Mouse (Mus musculus) hindbrain, embryonic 12.5 days (tissue): ENCODE data around the gene Mettl4. TPM values are rescaled to one million over a fixed set of nuclear protein-coding genes. Genes with fewer than 3 reads are reported as not detected.
"Not testable (repeated sequence)": the region's sequence is repeated elsewhere in the genome, so short reads cannot be mapped to it uniquely, and the experiment has no call there.

Experiments
- ATAC-seq: fragments of 200-750 bp; cut with Nextera tagmentation; 2 replicates; pipeline ENCODE4 v1.8.0; 2017; ENCODE audit warnings: moderate TSS enrichment; ENCODE audit not compliant: low FRiP score
- H3K27ac ChIP-seq: fragments of 300-500 bp; sonication (generic); 2 replicates; pipeline ENCODE4 v1.5.1; 2016; ENCODE audit warnings: mild to moderate bottlenecking
- H3K27me3 ChIP-seq: fragments of 300-500 bp; sonication (generic); 2 replicates; pipeline ENCODE4 v1.6.1; 2016; ENCODE audit warnings: mild to moderate bottlenecking
- H3K36me3 ChIP-seq: fragments of 300-500 bp; sonication (generic); 2 replicates; pipeline ENCODE4 v1.6.1; 2016; ENCODE audit warnings: mild to moderate bottlenecking
- H3K4me1 ChIP-seq: fragments of 300-500 bp; sonication (generic); 2 replicates; pipeline ENCODE4 v1.6.1; 2016
- H3K4me2 ChIP-seq: fragments of 300-500 bp; sonication (generic); replicated peaks from 2 replicates; pipeline ENCODE4 v1.6.1; 2016; ENCODE audit warnings: mild to moderate bottlenecking
- H3K4me3 ChIP-seq: fragments of 300-500 bp; sonication (generic); 2 replicates; pipeline ENCODE4 v1.5.1; 2016; ENCODE audit warnings: mild to moderate bottlenecking
- H3K9ac ChIP-seq: fragments of 300-500 bp; sonication (generic); 2 replicates; pipeline ENCODE4 v1.6.1; 2016; ENCODE audit warnings: mild to moderate bottlenecking, moderate library complexity
- H3K9me3 ChIP-seq: fragments of 300-500 bp; sonication (generic); replicated peaks from 2 replicates; pipeline ENCODE4 v1.6.1; 2016; ENCODE audit warnings: mild to moderate bottlenecking
- WGBS: fragments of 180-500 bp; shearing (Covaris S2); methylation state at CpG from one replicate; pipeline ENCODE4 v1.1.7; 2016; 5-methylcytosine and 5-hydroxymethylcytosine counted together
- polyA plus RNA-seq: library from polyadenylated mRNA; unstranded; fragments of >200 nt; fragmentation: Nextera tagmentation; extraction: Ambion mirVana; gene quantifications from 2 replicates; pipeline ENCODE4 v1.2.1, GENCODE M21; 2016

Mettl4 gene
- polyA plus RNA-seq = 31.1 TPM in 2 replicates

GRCm38 (mm10) chr17:94749466-94750135 lies at the start of gene Mettl4:
Mettl4 (minus strand) TSS chr17:94750019.
- H3K27me3 ChIP-seq = no peaks in the 10 kb centered on the region
- peak within 1 kb of the TSS; percentile 49 for H3K4me3 ChIP-seq
- peak within 1 kb of the TSS; percentile 92 for H3K27ac ChIP-seq
- no peaks in the 10 kb centered on the region for H3K9me3 ChIP-seq
- peak within 1 kb of the TSS; percentile 68 for H3K4me2 ChIP-seq
- WGBS = under 1% methylated on average over 56 of the region's 56 CpGs
- H3K36me3 ChIP-seq = no peaks in the 10 kb centered on the region
- H3K4me1 ChIP-seq = peaks cover 15% of the 10 kb centered on the region
- H3K9ac ChIP-seq = peak within 1 kb of the TSS; percentile 60
- peak; percentile 99 for ATAC-seq

GRCm38 (mm10) chr17:94778871-94779482 lies 29.2 kb upstream of the Mettl4 start:
- Histone ChIP-seq H3K27ac (no peak overlapping the region), H3K9me3 (no peaks in the 10 kb centered on the region), H3K4me1 (no peaks in the 10 kb centered on the region), H3K4me2 (no peak overlapping the region), H3K4me3 (no peak overlapping the region), H3K36me3 (peaks cover 10% of the 10 kb centered on the region), H3K9ac (no peak overlapping the region), H3K27me3 (no peaks in the 10 kb centered on the region)
- ATAC-seq = no peak
- WGBS = 80% methylated on average over 2 of the region's 2 CpGs

- Histone ChIP-seq H3K36me3 (peaks cover 23% of the 10 kb centered on the region), H3K4me2 (no peak overlapping the region), H3K4me1 (no peaks in the 10 kb centered on the region), H3K9ac (no peak overlapping the region), H3K9me3 (no peaks in the 10 kb centered on the region), H3K4me3 (no peak overlapping the region), H3K27ac (no peak overlapping the region), H3K27me3 (no peaks in the 10 kb centered on the region)
- WGBS = 91% methylated on average over 2 of the region's 2 CpGs
- ATAC-seq = no peak
Observed at GRCm38 (mm10) chr17:94768491-94768890, 18.7 kb upstream of the Mettl4 start.

- ATAC-seq = no peak
- 83% methylated on average over 3 of the region's 3 CpGs for WGBS
- Histone ChIP-seq H3K4me2 (no peak overlapping the region), H3K27me3 (no peaks in the 10 kb centered on the region), H3K9ac (no peak overlapping the region), H3K9me3 (no peaks in the 10 kb centered on the region), H3K4me1 (no peaks in the 10 kb centered on the region), H3K4me3 (no peak overlapping the region), H3K27ac (no peak overlapping the region), H3K36me3 (peaks cover 27% of the 10 kb centered on the region)
Observed at GRCm38 (mm10) chr17:94764711-94765110, 14.9 kb upstream of the Mettl4 start.

- WGBS = 83% methylated on average over 1 of the region's 1 CpGs
- H3K36me3 ChIP-seq = peaks cover 25% of the 10 kb centered on the region
- H3K27ac ChIP-seq = no peak overlapping the region
- H3K4me1 ChIP-seq = no peaks in the 10 kb centered on the region
- no peak overlapping the region for H3K4me3 ChIP-seq
- ATAC-seq = no peak
- no peaks in the 10 kb centered on the region for H3K9me3 ChIP-seq
- H3K9ac ChIP-seq = no peak overlapping the region
- H3K27me3 ChIP-seq = no peaks in the 10 kb centered on the region
- H3K4me2 ChIP-seq = no peak overlapping the region
Observed at GRCm38 (mm10) chr17:94764011-94764410, 14.2 kb upstream of the Mettl4 start.

GRCm38 (mm10) chr17:94762405-94762804 lies 12.6 kb upstream of the Mettl4 start:
- ATAC-seq = no peak
- H3K9me3 ChIP-seq = no peaks in the 10 kb centered on the region
- 96% methylated on average over 3 of the region's 3 CpGs for WGBS

GRCm38 (mm10) chr17:94750136-94750729 lies 414 bp upstream of the Mettl4 start:
- Histone ChIP-seq H3K4me1 (peaks cover 15% of the 10 kb centered on the region), H3K9ac (peak overlapping the region; percentile 51), H3K9me3 (no peaks in the 10 kb centered on the region), H3K4me3 (peak overlapping the region; percentile 49), H3K27me3 (no peaks in the 10 kb centered on the region), H3K36me3 (no peaks in the 10 kb centered on the region), H3K27ac (peak overlapping the region; percentile 92), H3K4me2 (peak overlapping the region; percentile 68)
- ATAC-seq = peak; percentile 5
- 1% methylated on average over 22 of the region's 22 CpGs for WGBS

More at GRCm38 (mm10) chr17:94762405-94762804, 12.6 kb upstream of the Mettl4 start:
- Histone ChIP-seq H3K27ac (no peak overlapping the region), H3K36me3 (peaks cover 24% of the 10 kb centered on the region), H3K4me2 (no peak overlapping the region), H3K4me1 (no peaks in the 10 kb centered on the region), H3K27me3 (no peaks in the 10 kb centered on the region), H3K4me3 (no peak overlapping the region), H3K9ac (no peak overlapping the region)

GRCm38 (mm10) chr17:94738173-94738572 lies 11.6 kb downstream of the Mettl4 start:
- no peak overlapping the region for H3K27ac ChIP-seq
- 91% methylated on average over 4 of the region's 4 CpGs for WGBS
- H3K4me1 ChIP-seq = no peaks in the 10 kb centered on the region

GRCm38 (mm10) chr17:94735885-94736284 lies 13.9 kb downstream of the Mettl4 start:
- Histone ChIP-seq H3K4me3 (no peak overlapping the region), H3K9ac (no peak overlapping the region), H3K36me3 (0 out of 2 replicates have a peak, but pooled peaks cover 10% of the 10 kb centered on the region), H3K9me3 (no peaks in the 10 kb centered on the region), H3K27me3 (no peaks in the 10 kb centered on the region), H3K4me1 (no peaks in the 10 kb centered on the region), H3K4me2 (no peak overlapping the region), H3K27ac (no peak overlapping the region)
- ATAC-seq = no peak

More at GRCm38 (mm10) chr17:94738173-94738572, 11.6 kb downstream of the Mettl4 start:
- Histone ChIP-seq H3K9me3 (no peaks in the 10 kb centered on the region), H3K36me3 (0 out of 2 replicates have a peak, but pooled peaks cover 4% of the 10 kb centered on the region), H3K4me2 (no peak overlapping the region), H3K27me3 (no peaks in the 10 kb centered on the region), H3K4me3 (no peak overlapping the region), H3K9ac (no peak overlapping the region)
- ATAC-seq = no peak

- H3K9me3 ChIP-seq = no peaks in the 10 kb centered on the region
- H3K27me3 ChIP-seq = no peaks in the 10 kb centered on the region
- WGBS = 70% methylated on average over 4 of the region's 4 CpGs
- H3K9ac ChIP-seq = no peak overlapping the region
- H3K27ac ChIP-seq = no peak overlapping the region
- H3K4me1 ChIP-seq = no peaks in the 10 kb centered on the region
- H3K36me3 ChIP-seq = 0 out of 2 replicates have a peak, but pooled peaks cover 10% of the 10 kb centered on the region
- ATAC-seq = peak; percentile 46; the same call in 1 of the 2 replicates
- no peak overlapping the region for H3K4me3 ChIP-seq
- H3K4me2 ChIP-seq = no peak overlapping the region
Observed at GRCm38 (mm10) chr17:94735437-94735836, 14.4 kb downstream of the Mettl4 start.

GRCm38 (mm10) chr17:94730416-94730815 lies 19.4 kb downstream of the Mettl4 start:
- ATAC-seq, H3K9ac ChIP-seq, H3K4me3 ChIP-seq, H3K9me3 ChIP-seq, H3K27me3 ChIP-seq, H3K4me1 ChIP-seq, H3K4me2 ChIP-seq, H3K27ac ChIP-seq: not testable (repeated sequence)
- peaks cover 12% of the 10 kb centered on the region; the same call in 1 of the 2 replicates for H3K36me3 ChIP-seq
- WGBS = 26% methylated on average over 2 of the region's 2 CpGs

GRCm38 (mm10) chr17:94726750-94727149 lies 23.1 kb downstream of the Mettl4 start:
- Histone ChIP-seq H3K9me3 (no peaks in the 10 kb centered on the region), H3K4me2 (no peak overlapping the region), H3K36me3 (peaks cover 9% of the 10 kb centered on the region; the same call in 1 of the 2 replicates), H3K4me3 (no peak overlapping the region), H3K9ac (no peak overlapping the region), H3K27me3 (no peaks in the 10 kb centered on the region), H3K4me1 (no peaks in the 10 kb centered on the region), H3K27ac (no peak overlapping the region)
- WGBS = 88% methylated on average over 4 of the region's 4 CpGs
- ATAC-seq = no peak
